ENCODE assay signal across 37 mouse cellular contexts in genomic region chr4:143336096-143336495, GRCm38 (mm10). TPM values are rescaled to one million over a fixed set of nuclear protein-coding genes. Genes with fewer than 3 reads are reported as not detected.
"Had no signal": no experiment of that assay in that cellular context is flagged by ENCODE, and none has a peak within 500 bp of the region (broad histone marks: within the 10 kb centered on the region; RNA-seq: fewer than 3 reads in every experiment).

No protein-coding gene starts in this region.

- H3K4me3 ChIP-seq: limb, embryonic 10.5 days; limb, embryonic 12.5 days; limb, embryonic 13.5 days; limb, embryonic 15.5 days; liver, embryonic 12.5 days; liver, embryonic 13.5 days; liver, embryonic 15.5 days; lung, embryonic 15.5 days; megakaryocyte, embryonic 14.5 days; midbrain, embryonic 10.5 days; midbrain, embryonic 12.5 days; midbrain, embryonic 13.5 days; midbrain, embryonic 15.5 days; myocyte; neural tube, embryonic 12.5 days had no signal

- H3K36me3 ChIP-seq: limb, embryonic 10.5 days; limb, embryonic 12.5 days; limb, embryonic 13.5 days; limb, embryonic 15.5 days; liver, embryonic 12.5 days; liver, embryonic 13.5 days; liver, embryonic 15.5 days; lung, embryonic 15.5 days; midbrain, embryonic 10.5 days; midbrain, embryonic 12.5 days; midbrain, embryonic 13.5 days; midbrain, embryonic 15.5 days; neural tube, embryonic 12.5 days had no signal

- H3K9me3 ChIP-seq: limb, embryonic 10.5 days; limb, embryonic 12.5 days; limb, embryonic 13.5 days; limb, embryonic 15.5 days; liver, embryonic 12.5 days; liver, embryonic 13.5 days; liver, embryonic 15.5 days; lung, embryonic 15.5 days; midbrain, embryonic 10.5 days; midbrain, embryonic 13.5 days; midbrain, embryonic 15.5 days; neural tube, embryonic 12.5 days had no signal

- DNase-seq: left cerebral cortex, postnatal 4 days; liver; liver, embryonic 13.5 days; liver, postnatal 0 days; lung, adult 18-20 months; lung, adult 2 months; lung, embryonic 14.5 days; lung, postnatal 10 days; lung, postnatal 14 days; lung, postnatal 36 days; lung, postnatal 4 days; midbrain, embryonic 14.5 days had no signal

- H3K9ac ChIP-seq: limb, embryonic 12.5 days; limb, embryonic 13.5 days; limb, embryonic 15.5 days; liver, embryonic 12.5 days; liver, embryonic 13.5 days; liver, embryonic 14.5 days; liver, embryonic 15.5 days; liver, postnatal 0 days; lung, embryonic 14.5 days; lung, embryonic 15.5 days; midbrain, embryonic 12.5 days; midbrain, embryonic 13.5 days; midbrain, embryonic 15.5 days; neural tube, embryonic 12.5 days had no signal

- ATAC-seq: liver, embryonic 12.5 days; liver, postnatal 0 days; lung, postnatal 0 days; midbrain, embryonic 13.5 days; midbrain, embryonic 15.5 days had no signal

- H3K27me3 ChIP-seq: limb, embryonic 12.5 days; limb, embryonic 13.5 days; limb, embryonic 15.5 days; liver, embryonic 12.5 days; liver, embryonic 13.5 days; liver, embryonic 15.5 days; lung, embryonic 15.5 days; megakaryocyte, embryonic 14.5 days; midbrain, embryonic 12.5 days; midbrain, embryonic 13.5 days; midbrain, embryonic 15.5 days; neural tube, embryonic 12.5 days had no signal

- H3K4me2 ChIP-seq: limb, embryonic 12.5 days; limb, embryonic 13.5 days; limb, embryonic 15.5 days; liver, embryonic 11.5 days; liver, embryonic 12.5 days; liver, embryonic 13.5 days; liver, embryonic 15.5 days; lung, embryonic 14.5 days; lung, embryonic 15.5 days; midbrain, embryonic 11.5 days; midbrain, embryonic 12.5 days; midbrain, embryonic 13.5 days; midbrain, embryonic 15.5 days; neural tube, embryonic 12.5 days had no signal

- H3K27ac ChIP-seq: limb, embryonic 10.5 days; limb, embryonic 12.5 days; limb, embryonic 13.5 days; limb, embryonic 15.5 days; liver, embryonic 12.5 days; liver, embryonic 13.5 days; liver, embryonic 14.5 days; liver, embryonic 15.5 days; lung, embryonic 15.5 days; macrophage; midbrain, embryonic 10.5 days; midbrain, embryonic 12.5 days; midbrain, embryonic 13.5 days; midbrain, embryonic 15.5 days; neural tube, embryonic 12.5 days had no signal

- H3K4me1 ChIP-seq: limb, embryonic 10.5 days; limb, embryonic 12.5 days; limb, embryonic 13.5 days; limb, embryonic 15.5 days; liver, embryonic 12.5 days; liver, embryonic 13.5 days; liver, embryonic 15.5 days; lung, embryonic 15.5 days; megakaryocyte, embryonic 14.5 days; midbrain, embryonic 10.5 days; midbrain, embryonic 12.5 days; midbrain, embryonic 13.5 days; midbrain, embryonic 15.5 days; neural tube, embryonic 12.5 days had no signal

RNA-seq across cellular contexts. Expression of gene Lrrc38, which starts 13.5 kb away (rescaled TPM):
- polyA plus RNA-seq: liver, adult 2 months; liver, embryonic 11.5 days; liver, embryonic 12.5 days; liver, embryonic 13.5 days; liver, embryonic 14.5 days; liver, embryonic 16.5 days; liver, postnatal 0 days; lung, embryonic 14.5 days; lung, postnatal 0 days; macrophage; myocyte had no signal

RNA-seq across cellular contexts. Expression of gene Pramel1, which starts 58.1 kb away (rescaled TPM):
- polyA plus RNA-seq: limb, embryonic 10.5 days; limb, embryonic 11.5 days; limb, embryonic 12.5 days; limb, embryonic 13.5 days; limb, embryonic 15.5 days; liver, adult 2 months; liver, embryonic 11.5 days; liver, embryonic 12.5 days; liver, embryonic 13.5 days; liver, embryonic 14.5 days; liver, embryonic 15.5 days; liver, embryonic 16.5 days; liver, postnatal 0 days; lung, adult 2 months; lung, embryonic 14.5 days; lung, embryonic 15.5 days; lung, embryonic 16.5 days; lung, postnatal 0 days; macrophage; midbrain, embryonic 10.5 days; midbrain, embryonic 11.5 days; midbrain, embryonic 12.5 days; midbrain, embryonic 13.5 days; midbrain, embryonic 14.5 days; midbrain, embryonic 15.5 days; midbrain, postnatal 0 days; myocyte; neural tube, embryonic 11.5 days; neural tube, embryonic 12.5 days had no signal
